Mouse (Mus musculus): ENCODE measurements around the gene Ntsr2. TPM values are rescaled to one million over a fixed set of nuclear protein-coding genes. Genes with fewer than 3 reads are reported as not detected.
A peak's percentile ranks its signal among the peaks of the same experiment; 100 is the strongest.

The Ntsr2 gene
- polyA plus RNA-seq, 1 experiment from 2014 or later: 0.34 TPM

DNA sequence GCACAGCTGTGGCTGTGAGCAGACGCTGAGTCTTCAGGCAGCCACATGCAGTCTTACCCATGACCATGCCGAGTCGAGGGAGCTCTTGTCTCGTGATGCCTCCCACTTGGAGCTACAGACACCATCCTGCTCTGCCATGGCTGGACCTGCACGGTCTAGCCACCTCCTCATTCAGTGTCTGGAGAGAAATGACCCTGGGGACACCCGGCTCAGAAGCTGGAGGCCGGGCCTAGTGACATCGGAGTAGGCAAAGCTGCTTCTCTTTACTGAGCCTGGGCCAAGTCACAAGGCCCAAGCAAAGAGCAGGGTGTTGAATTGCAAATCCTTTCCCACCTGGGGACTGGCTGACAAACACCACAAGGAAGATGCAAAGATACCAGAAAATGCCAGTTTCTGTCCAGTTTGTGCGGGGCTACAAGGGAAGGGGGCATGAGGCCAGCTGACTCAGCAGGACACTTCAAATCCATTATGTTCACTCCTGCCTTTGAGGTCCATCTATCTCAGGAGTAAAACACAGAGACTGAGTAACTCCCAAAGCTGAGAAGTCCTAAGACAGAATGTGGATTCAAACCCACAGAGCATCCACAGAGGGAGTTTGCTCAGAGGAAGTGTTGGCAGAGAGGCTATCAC lies 6.3 kb upstream of the Ntsr2 start:
- Histone ChIP-seq H3K27me3 (ENCODE audit: insufficient read depth, low read length) (no peaks in the 10 kb centered on the region), H3K4me1 (ENCODE audit: insufficient read depth, low read length) (no peaks in the 10 kb centered on the region), H3K36me3 (ENCODE audit: insufficient read depth, low read length) (no peaks in the 10 kb centered on the region), H3K4me3 (ENCODE audit: low read length) (no peak overlapping the region), H3K9ac (replicated peaks; ENCODE audit: low read length) (no peak overlapping the region), H3K4me2 (replicated peaks; ENCODE audit: low read depth, low read length) (no peak overlapping the region), H3K9me3 (ENCODE audit: low read length) (no peaks in the 10 kb centered on the region), H3K27ac (ENCODE audit: low read length) (no peak overlapping the region)
- 45% methylated on average over 9 of the region's 9 CpGs for WGBS
- no peak for ATAC-seq (ENCODE audit: low FRiP score, low TSS enrichment)

GRCm38 (mm10) chr12:16648273-16648672 lies 4.9 kb upstream of the Ntsr2 start:
- no peak for ATAC-seq (ENCODE audit: low FRiP score, low TSS enrichment)
- 86% methylated on average over 6 of the region's 6 CpGs for WGBS
- no peaks in the 10 kb centered on the region for H3K36me3 ChIP-seq (ENCODE audit: insufficient read depth, low read length)
- no peaks in the 10 kb centered on the region for H3K9me3 ChIP-seq (ENCODE audit: low read length)
- H3K4me1 ChIP-seq (ENCODE audit: insufficient read depth, low read length): no peaks in the 10 kb centered on the region
- H3K27ac ChIP-seq (ENCODE audit: low read length): no peak overlapping the region
- H3K27me3 ChIP-seq (ENCODE audit: insufficient read depth, low read length): peaks cover 6% of the 10 kb centered on the region; the same call in 1 of the 2 replicates
- H3K4me2 ChIP-seq (replicated peaks; ENCODE audit: low read depth, low read length): no peak overlapping the region
- H3K9ac ChIP-seq (replicated peaks; ENCODE audit: low read length): no peak overlapping the region
- H3K4me3 ChIP-seq (ENCODE audit: low read length): no peak overlapping the region

GRCm38 (mm10) chr12:16649819-16650218 lies 3.4 kb upstream of the Ntsr2 start:
- peaks cover 20% of the 10 kb centered on the region for H3K27me3 ChIP-seq (ENCODE audit: insufficient read depth, low read length)
- H3K9ac ChIP-seq (replicated peaks; ENCODE audit: low read length): no peak overlapping the region
- H3K36me3 ChIP-seq (ENCODE audit: insufficient read depth, low read length): no peaks in the 10 kb centered on the region
- no peaks in the 10 kb centered on the region for H3K9me3 ChIP-seq (ENCODE audit: low read length)
- WGBS: 79% methylated on average over 6 of the region's 6 CpGs
- ATAC-seq (ENCODE audit: low FRiP score, low TSS enrichment): no peak
- H3K4me1 ChIP-seq (ENCODE audit: insufficient read depth, low read length): peaks cover 3% of the 10 kb centered on the region; the same call in 1 of the 2 replicates
- no peak overlapping the region for H3K4me3 ChIP-seq (ENCODE audit: low read length)
- H3K4me2 ChIP-seq (replicated peaks; ENCODE audit: low read depth, low read length): no peak overlapping the region
- H3K27ac ChIP-seq (ENCODE audit: low read length): no peak overlapping the region

GRCm38 (mm10) chr12:16655604-16656003 lies 2.4 kb downstream of the Ntsr2 start:
- 85% methylated on average over 4 of the region's 4 CpGs for WGBS
- ATAC-seq (ENCODE audit: low FRiP score, low TSS enrichment): no peak

DNA sequence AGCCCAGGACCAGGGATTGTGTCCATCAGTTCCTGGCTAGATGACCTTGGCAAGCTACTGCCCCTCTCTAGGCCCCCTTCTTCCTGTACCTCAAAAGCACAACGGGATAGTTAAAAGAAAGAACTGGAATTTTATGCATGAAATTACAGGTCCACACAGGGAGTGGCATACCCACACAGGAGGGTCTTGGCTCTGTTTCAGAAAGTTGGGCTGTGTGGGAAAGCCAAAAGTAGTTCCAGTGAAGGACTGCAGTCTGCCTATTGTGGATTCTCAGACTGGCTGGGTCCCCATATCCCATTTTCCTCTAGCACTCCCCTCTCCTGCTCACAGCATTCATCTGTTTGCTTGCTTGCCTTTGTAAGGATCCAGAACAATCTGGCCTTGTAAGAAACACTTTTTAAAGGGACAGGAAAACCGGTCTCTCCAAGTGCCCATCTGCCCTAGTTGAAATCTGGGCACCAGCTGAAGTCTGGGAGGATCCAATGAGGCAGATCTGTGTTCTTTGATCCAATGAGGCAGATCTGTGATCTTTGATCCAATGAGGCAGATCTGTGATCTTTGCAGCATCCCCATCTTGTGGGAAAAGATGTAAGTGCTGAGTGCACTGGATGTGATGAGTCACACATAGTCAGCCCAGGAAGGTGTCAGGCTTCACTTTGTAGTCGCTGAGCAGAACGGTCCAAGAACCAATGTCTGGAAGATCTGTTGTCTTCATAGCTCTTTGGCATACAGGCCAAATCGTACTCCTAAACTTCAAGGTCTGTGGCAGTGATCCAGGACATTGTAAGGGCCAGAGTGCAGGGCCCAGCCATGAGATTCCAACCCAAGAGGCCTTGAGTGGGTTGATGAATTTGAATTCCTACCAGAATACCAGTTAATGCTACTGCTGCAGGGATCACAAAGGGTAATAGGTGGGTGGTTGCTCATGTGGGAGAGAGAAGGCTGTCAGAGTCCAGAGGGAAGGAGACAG lies 4.0 kb downstream of the Ntsr2 start:
- no peaks in the 10 kb centered on the region for H3K9me3 ChIP-seq (ENCODE audit: low read length)
- no peak overlapping the region for H3K4me2 ChIP-seq (replicated peaks; ENCODE audit: low read depth, low read length)
- H3K9ac ChIP-seq (replicated peaks; ENCODE audit: low read length): no peak overlapping the region
- peaks cover 3% of the 10 kb centered on the region; the same call in 1 of the 2 replicates for H3K4me1 ChIP-seq (ENCODE audit: insufficient read depth, low read length)
- no peak for ATAC-seq (ENCODE audit: low FRiP score, low TSS enrichment)
- H3K27me3 ChIP-seq (ENCODE audit: insufficient read depth, low read length): peaks cover 30% of the 10 kb centered on the region
- H3K4me3 ChIP-seq (ENCODE audit: low read length): no peak overlapping the region
- no peak overlapping the region for H3K27ac ChIP-seq (ENCODE audit: low read length)
- 55% methylated on average over 5 of the region's 5 CpGs for WGBS
- H3K36me3 ChIP-seq (ENCODE audit: insufficient read depth, low read length): no peaks in the 10 kb centered on the region

More at GRCm38 (mm10) chr12:16655604-16656003, 2.4 kb downstream of the Ntsr2 start:
- Histone ChIP-seq H3K4me2 (replicated peaks; ENCODE audit: low read depth, low read length) (no peak overlapping the region), H3K36me3 (ENCODE audit: insufficient read depth, low read length) (no peaks in the 10 kb centered on the region), H3K4me1 (ENCODE audit: insufficient read depth, low read length) (peaks cover 3% of the 10 kb centered on the region; the same call in 1 of the 2 replicates), H3K27ac (ENCODE audit: low read length) (no peak overlapping the region), H3K27me3 (ENCODE audit: insufficient read depth, low read length) (peaks cover 30% of the 10 kb centered on the region), H3K9me3 (ENCODE audit: low read length) (no peaks in the 10 kb centered on the region), H3K4me3 (ENCODE audit: low read length) (no peak overlapping the region), H3K9ac (replicated peaks; ENCODE audit: low read length) (no peak overlapping the region)

DNA sequence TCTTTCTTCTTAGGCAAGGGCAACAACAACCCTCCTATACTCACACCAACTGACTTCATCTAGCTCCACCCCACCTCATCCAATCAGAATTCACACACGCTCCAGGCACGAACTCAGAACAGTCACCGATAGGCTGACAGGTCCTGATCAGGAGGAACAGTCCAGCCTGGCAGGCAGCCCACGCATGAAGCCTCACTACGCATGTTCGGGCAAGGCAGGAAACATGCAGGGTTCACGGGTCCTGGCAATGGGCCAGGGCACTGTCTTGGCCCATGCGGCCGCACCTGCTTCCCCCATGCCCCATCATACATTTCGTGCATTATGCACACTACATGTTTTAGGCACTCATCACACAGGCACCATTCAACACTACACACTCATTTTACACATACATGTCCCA lies 8.3 kb downstream of the Ntsr2 start:
- Histone ChIP-seq H3K4me1 (ENCODE audit: insufficient read depth, low read length) (no peaks in the 10 kb centered on the region), H3K9me3 (ENCODE audit: low read length) (no peaks in the 10 kb centered on the region), H3K27ac (ENCODE audit: low read length) (no peak overlapping the region), H3K36me3 (ENCODE audit: insufficient read depth, low read length) (no peaks in the 10 kb centered on the region), H3K4me2 (replicated peaks; ENCODE audit: low read depth, low read length) (no peak overlapping the region), H3K4me3 (ENCODE audit: low read length) (no peak overlapping the region), H3K27me3 (ENCODE audit: insufficient read depth, low read length) (no peaks in the 10 kb centered on the region), H3K9ac (replicated peaks; ENCODE audit: low read length) (no peak overlapping the region)
- no peak for ATAC-seq (ENCODE audit: low FRiP score, low TSS enrichment)
- WGBS: 81% methylated on average over 10 of the region's 10 CpGs

- H3K9ac ChIP-seq (replicated peaks; ENCODE audit: low read length): no peak overlapping the region
- no peak for ATAC-seq (ENCODE audit: low FRiP score, low TSS enrichment)
- H3K27me3 ChIP-seq (ENCODE audit: insufficient read depth, low read length): no peaks in the 10 kb centered on the region
- no peaks in the 10 kb centered on the region for H3K36me3 ChIP-seq (ENCODE audit: insufficient read depth, low read length)
- H3K9me3 ChIP-seq (ENCODE audit: low read length): no peaks in the 10 kb centered on the region
- H3K27ac ChIP-seq (ENCODE audit: low read length): no peak overlapping the region
- WGBS: 76% methylated on average over 2 of the region's 2 CpGs
- no peak overlapping the region for H3K4me3 ChIP-seq (ENCODE audit: low read length)
- H3K4me1 ChIP-seq (ENCODE audit: insufficient read depth, low read length): no peaks in the 10 kb centered on the region
- no peak overlapping the region for H3K4me2 ChIP-seq (replicated peaks; ENCODE audit: low read depth, low read length)
These were observed 8.8 kb downstream of the Ntsr2 start for GRCm38 (mm10) chr12:16661936-16662335.

DNA sequence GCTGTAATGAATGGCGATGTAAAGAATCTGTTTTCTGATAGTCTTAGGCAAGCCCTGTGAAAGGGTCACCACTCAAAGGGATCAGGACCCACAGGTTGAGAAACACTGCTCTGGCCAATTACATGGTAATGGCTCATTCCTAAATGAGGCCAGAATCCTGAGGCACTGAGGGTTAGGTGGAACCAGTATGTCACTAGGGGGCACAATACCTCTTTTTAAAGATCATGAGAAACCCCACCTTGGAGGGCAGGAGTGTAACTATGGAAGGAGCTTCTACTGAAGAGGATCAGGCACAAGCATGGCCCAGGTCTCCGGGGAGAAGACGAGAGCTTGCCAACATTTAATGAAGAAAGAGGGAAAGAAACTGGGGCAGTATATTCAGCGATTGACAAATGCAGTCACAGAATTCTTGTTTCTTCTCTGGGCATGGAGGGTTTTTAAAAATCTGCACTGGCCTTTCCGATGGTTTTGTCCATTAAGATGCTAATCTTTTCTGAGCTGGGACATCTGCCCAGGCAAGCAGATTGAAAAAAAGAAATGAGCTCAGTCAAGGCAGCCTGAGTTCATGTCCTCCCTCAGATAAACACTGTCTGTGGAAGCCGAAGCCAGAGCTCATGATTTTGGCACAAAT lies 9.9 kb downstream of the Ntsr2 start:
- Histone ChIP-seq H3K9ac (replicated peaks; ENCODE audit: low read length) (no peak overlapping the region), H3K9me3 (ENCODE audit: low read length) (no peaks in the 10 kb centered on the region), H3K4me3 (ENCODE audit: low read length) (no peak overlapping the region), H3K4me2 (replicated peaks; ENCODE audit: low read depth, low read length) (no peak overlapping the region), H3K27ac (ENCODE audit: low read length) (no peak overlapping the region), H3K36me3 (ENCODE audit: insufficient read depth, low read length) (no peaks in the 10 kb centered on the region), H3K4me1 (ENCODE audit: insufficient read depth, low read length) (no peaks in the 10 kb centered on the region), H3K27me3 (ENCODE audit: insufficient read depth, low read length) (no peaks in the 10 kb centered on the region)
- 66% methylated on average over 6 of the region's 6 CpGs for WGBS
- ATAC-seq (ENCODE audit: low FRiP score, low TSS enrichment): no peak

DNA sequence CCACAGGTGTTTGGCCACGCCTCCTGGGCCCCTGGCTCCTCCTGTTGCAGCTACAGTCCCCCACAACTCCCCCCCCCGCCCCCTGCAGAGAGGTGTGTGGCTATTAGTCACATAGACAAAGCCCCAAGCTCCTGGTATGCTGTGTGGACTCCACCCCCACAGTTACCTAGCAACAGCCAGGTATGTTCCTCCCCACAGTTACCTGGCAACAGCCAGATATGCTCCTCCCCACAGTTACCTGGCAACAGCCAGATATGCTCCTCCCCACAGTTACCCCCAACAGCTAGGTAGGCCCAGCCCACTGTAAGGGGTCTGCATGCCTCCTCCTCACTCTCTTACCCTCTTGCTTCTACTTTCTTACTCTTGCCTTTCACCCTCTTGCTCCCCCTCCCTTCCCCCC lies 11.8 kb downstream of the Ntsr2 start:
- ATAC-seq (ENCODE audit: low FRiP score, low TSS enrichment): peak; percentile 14; the same call in 1 of the 2 replicates

More for the DNA sequence above, 11.8 kb downstream of the Ntsr2 start:
- Histone ChIP-seq H3K36me3 (ENCODE audit: insufficient read depth, low read length) (no peaks in the 10 kb centered on the region), H3K27me3 (ENCODE audit: insufficient read depth, low read length) (no peaks in the 10 kb centered on the region), H3K9me3 (ENCODE audit: low read length) (no peaks in the 10 kb centered on the region), H3K4me3 (ENCODE audit: low read length) (no peak overlapping the region), H3K4me1 (ENCODE audit: insufficient read depth, low read length) (no peaks in the 10 kb centered on the region), H3K9ac (replicated peaks; ENCODE audit: low read length) (no peak overlapping the region), H3K27ac (ENCODE audit: low read length) (no peak overlapping the region), H3K4me2 (replicated peaks; ENCODE audit: low read depth, low read length) (no peak overlapping the region)
- 11% methylated on average over 1 of the region's 2 CpGs for whole genome bisulfite sequencing

Measured in kidney, embryonic 16.5 days (tissue).